Mouse (Mus musculus) testis, adult 2 months (tissue): ENCODE measurements around the gene Ebf4.

Experiments used
- CTCF ChIP-seq: fragments of 200-500 bp; IDR thresholded peaks from 2 replicates; pipeline ENCODE4 v1.5.1; 2012; ENCODE audit warnings: low read depth, mild to moderate bottlenecking, inconsistent platforms, low read length, moderate library complexity; ENCODE audit not compliant: control insufficient read depth, insufficient read depth, insufficient replicate concordance
- POLR2A ChIP-seq: fragments of 200-500 bp; IDR thresholded peaks from 2 replicates; pipeline ENCODE4 v1.6.1; 2012; ENCODE audit warnings: low read depth, mild to moderate bottlenecking, inconsistent platforms, low read length, moderate library complexity; ENCODE audit not compliant: control insufficient read depth

DNA sequence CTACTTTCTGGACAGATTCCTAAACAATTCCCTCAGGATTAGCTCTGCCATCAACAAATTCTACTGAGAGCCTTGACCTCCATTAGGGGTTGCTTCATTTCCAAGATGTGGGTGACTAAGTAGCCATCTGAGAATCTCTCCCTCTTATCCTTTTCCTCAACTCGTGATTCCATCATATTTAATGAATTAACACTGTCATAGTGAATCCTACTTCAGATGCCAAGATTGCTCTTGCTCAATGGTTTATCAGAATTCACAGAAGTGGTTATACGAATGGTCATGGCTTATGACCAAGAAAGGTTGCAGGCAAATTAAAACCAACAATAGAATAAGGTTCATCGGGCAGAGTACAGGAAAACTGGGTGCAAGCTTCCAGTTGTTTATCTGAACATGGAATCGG lies 106.9 kb downstream of the Ebf4 start:
- TF ChIP-seq CTCF, result no peak
- TF ChIP-seq POLR2A, result no peak
